Mouse (Mus musculus) heart, postnatal 36 days (tissue): ENCODE measurements at regions not wholly inside any gene's neighbourhood (a gene's known extent, or its start where the extent isn't known, plus 50 kb on each side); places are given as distances from the start of the nearest gene placed in this dataset.

ENCODE experiments used
- DNase-seq, 2 experiments: peaks; one replicate each; pipeline ENCODE4 v3.0.0; 2021 to 2022
- intact Hi-C: fragments of 180-260 bp; cut with DNase I; formaldehyde crosslinking; loops from one replicate; pipeline ENCODE4 v1.15.1; 2025

DNA sequence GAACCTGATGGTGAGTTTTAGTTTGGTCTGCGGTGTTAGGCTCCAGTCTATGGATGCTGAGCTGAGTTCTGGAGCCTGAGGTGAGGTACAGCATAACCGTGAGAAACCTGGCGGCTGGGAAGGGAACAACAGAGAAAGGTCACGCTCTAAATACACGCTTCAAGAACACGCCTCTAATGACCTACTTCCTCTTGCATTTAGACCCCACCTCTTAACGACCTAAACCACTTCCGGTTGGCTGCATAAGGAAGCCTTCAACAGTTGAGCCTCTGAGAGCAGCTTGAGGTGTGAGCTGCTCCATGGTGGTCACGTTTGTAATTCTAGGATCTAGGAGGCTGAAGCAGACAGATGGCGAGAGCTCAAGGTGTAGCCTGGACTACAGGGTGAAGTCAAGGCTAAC, 175.8 kb downstream of the Zfp365 start:
- no peak for DNase-seq
- intact Hi-C loops = no loop called here

- no peak for DNase-seq
- intact Hi-C loops = no loop called here
These were observed 180.9 kb downstream of the Zfp365 start for GRCm38 (mm10) chr10:67731577-67731976.

- intact Hi-C loops = loop anchor here (1.0 to 5.0 kb wide), 3 partner anchors 128 to 414 kb away; no protein-coding TSS in a partner anchor
- DNase-seq = peak; percentile 61 to 66
These were observed 180.5 kb upstream of the Ado start for GRCm38 (mm10) chr10:67729271-67729670.

GRCm38 (mm10) chr10:67727580-67727979, 178.8 kb upstream of the Ado start:
- DNase-seq = no peak
- intact Hi-C loops = loop anchor here (5.0 kb wide), 1 partner anchor 130 kb away; no protein-coding TSS in a partner anchor

- intact Hi-C loops = loop anchor here (5.0 kb wide), 1 partner anchor 131 kb away; no protein-coding TSS in a partner anchor
- no peak for DNase-seq
These were observed 178.0 kb upstream of the Ado start for GRCm38 (mm10) chr10:67726796-67727195.

DNA sequence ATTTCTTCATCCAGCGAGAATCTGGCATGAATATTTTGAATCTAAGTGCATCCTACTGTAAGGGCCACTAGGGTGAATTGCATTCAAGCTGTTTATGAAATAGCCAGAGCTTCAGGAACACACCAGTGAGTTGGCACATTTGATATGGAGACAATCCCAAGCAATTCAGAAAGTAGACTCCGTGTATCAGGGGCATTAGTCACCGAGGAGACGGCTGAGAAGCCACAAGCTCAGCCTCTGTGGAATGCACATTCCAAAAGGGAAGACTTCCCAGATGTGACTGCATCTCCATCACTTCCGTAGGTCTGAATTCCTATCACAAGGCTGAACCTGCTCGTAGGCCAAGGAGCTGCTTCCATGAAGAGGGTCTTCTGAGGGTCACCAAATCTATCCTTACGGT, 177.6 kb upstream of the Ado start:
- no peak for DNase-seq
- intact Hi-C loops = loop anchor here (5.0 kb wide), 1 partner anchor 131 kb away; no protein-coding TSS in a partner anchor

DNA sequence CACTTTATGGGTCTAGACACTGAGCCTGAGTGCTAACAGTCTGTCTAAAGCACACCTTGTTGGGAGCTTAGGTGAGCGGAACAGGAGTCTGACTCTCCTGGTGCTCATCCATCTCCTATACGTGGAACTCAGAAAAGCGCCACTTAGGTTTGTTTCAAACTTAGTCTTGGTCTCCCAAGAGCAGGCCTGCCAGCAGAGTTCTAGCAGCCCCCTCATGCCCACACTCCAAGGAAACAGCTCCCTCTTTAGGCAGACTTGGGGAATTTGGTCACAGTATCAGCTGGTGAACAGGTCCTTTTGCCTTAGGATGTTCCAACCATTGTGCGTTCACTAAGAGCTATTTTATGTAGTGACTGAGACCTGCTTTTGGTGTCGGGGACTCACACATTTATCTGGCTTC, 173.0 kb upstream of the Ado start:
- DNase-seq = no peak
- intact Hi-C loops = no loop called here

- intact Hi-C loops = no loop called here
- no peak for DNase-seq
These were observed 168.8 kb upstream of the Ado start for GRCm38 (mm10) chr10:67717506-67717905.

- peak; percentile 38 to 51 for DNase-seq
- intact Hi-C loops = no loop called here
These were observed 166.3 kb upstream of the Ado start for GRCm38 (mm10) chr10:67715046-67715445.

GRCm38 (mm10) chr10:67713098-67713497, 164.3 kb upstream of the Ado start:
- no peak for DNase-seq
- intact Hi-C loops = no loop called here

DNA sequence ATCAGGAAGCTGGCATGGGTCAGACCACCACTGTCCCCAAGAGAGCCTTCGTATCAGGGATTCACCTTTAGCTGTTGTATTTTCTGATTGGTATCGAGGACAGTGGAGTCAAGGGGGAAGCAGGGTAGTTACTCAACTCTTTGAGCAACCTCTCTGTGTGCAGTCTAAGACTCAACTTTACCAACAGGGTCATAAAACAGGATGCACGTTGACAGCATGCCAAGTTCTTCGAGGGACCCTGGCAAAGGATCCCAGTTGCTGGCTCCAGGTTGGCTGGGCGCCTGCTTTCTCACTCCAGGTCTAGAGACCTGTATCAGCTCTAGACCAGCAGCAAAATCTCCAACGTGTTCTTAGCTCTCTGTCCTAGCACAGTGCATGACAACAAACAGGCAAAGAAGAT, 163.9 kb upstream of the Ado start:
- intact Hi-C loops = no loop called here
- DNase-seq = peak in 1 of 2 experiments; percentile 27

DNA sequence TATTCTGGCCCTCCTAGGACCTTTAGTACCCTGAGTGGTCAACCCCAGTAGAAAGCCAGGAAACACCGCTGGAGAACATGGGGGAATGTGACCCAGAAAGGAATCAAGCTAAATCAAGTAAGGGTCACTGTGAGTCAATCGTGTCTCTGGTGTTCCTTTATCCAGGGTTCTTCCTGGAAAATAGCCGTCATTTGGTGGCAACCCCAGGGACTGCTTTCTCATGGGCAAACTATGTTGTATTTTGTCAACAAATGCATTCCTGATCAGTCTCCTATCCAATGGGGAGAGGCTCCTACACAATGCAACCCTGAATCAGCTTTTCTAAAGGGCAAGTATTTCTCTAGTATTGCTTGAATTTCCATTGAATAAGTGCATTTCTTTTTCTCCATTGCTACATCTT, 163.2 kb upstream of the Ado start:
- DNase-seq = no peak
- intact Hi-C loops = no loop called here

DNA sequence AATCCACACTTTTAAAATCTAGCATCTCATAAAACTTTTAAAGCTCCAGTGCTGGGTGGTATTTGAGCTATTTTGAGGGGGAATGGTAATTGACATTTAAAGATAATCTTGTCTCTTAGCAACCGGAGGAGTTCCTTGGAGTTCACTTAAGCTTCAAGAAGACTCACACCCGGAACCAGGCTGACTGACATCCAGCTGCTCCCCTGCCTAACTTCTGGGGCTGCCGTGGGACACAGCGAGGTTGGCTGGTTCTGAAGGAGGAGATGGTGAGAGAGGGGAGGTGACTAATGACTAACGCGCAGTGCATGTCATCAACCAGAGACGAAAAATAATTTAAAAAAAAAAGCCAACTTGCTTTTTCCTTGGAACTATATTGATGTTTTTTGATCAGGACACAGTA, 157.7 kb upstream of the Ado start:
- intact Hi-C loops = no loop called here
- DNase-seq = no peak

DNA sequence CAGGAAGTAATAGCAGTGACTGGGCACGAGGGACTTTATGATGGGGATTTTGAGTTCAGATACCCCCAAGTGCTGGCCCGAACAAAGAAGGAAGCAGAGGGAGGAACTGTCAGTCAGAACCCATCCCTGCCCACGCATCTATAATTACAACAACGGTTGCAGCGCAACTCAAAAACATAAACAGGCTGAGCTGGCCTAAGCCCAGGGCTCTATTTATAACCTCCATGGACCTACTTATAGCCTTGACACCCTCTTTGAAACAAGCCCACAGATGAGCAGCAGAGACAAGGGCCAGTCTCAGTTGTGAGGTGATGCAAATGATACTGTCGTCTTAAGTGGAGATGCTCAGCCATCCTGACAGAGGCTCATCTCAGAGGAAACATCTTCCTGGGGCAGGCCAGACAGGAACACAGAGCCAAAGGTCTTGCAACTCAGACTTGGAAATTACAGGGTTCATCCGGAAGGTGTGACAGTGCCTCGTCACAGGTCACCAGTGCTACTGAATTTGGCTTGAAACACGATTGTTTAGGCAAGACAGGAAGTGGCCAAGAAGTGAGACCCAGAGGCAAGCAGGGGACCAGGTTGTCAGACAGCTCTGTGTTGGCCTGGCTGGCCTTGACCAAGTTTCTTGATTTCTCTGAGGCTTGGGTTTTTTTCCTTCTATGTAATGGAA, 154.2 kb upstream of the Ado start:
- peak; percentile 50 to 54 for DNase-seq

GRCm38 (mm10) chr10:67697401-67698195, 148.8 kb upstream of the Ado start:
- DNase-seq = no peak
- intact Hi-C loops = no loop called here

More for the DNA sequence above, 154.2 kb upstream of the Ado start:
- intact Hi-C loops = loop anchor here (5.0 kb wide), 1 partner anchor 156 kb away; the partner anchor contains the start of gene Ado

DNA sequence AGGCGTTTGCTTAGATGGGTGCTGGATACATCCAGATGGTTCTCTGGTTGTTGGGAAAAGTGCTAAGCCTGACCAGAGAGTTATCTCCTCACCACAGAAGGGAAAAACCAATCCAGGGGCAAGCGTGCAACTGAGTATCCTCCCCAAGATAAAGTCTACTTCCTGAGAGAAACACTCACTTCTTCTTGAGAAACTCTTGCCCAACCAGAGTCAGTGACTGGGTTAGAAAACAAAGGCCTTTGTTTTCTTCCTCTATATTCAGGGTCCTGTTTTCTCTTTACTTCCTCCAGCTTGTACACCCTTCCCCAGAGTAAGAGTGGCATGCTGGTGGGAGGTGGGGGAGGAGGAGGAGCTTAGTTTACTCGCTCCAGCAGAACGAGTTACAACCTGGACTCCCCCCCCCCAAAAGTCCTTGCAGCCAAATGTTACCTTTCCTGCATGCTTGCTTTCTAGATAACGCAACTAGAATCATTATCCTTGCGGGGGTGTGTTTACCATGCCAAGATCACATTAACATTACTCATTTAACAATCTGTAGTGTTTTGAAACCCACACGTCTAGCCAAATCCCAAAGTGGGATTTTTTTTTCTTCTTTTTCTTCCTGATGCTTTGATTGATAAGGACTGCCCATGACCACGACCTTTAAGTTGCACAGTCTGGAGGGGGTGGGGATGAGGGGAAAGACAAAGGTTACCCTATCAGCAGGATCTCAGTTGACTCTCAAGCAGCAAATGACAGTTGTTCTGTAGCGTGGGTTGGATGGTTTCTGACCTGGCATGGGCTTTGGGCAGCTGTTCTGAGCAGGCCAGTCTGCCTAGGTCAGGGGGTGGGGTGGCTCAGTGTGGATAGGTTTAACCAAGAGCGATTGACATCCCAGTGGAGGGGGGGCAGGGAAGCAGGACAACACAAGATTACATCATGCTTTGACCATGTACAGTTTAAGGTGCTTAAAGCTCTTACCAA, 147.4 kb upstream of the Ado start:
- intact Hi-C loops = no loop called here
- DNase-seq = no peak

DNA sequence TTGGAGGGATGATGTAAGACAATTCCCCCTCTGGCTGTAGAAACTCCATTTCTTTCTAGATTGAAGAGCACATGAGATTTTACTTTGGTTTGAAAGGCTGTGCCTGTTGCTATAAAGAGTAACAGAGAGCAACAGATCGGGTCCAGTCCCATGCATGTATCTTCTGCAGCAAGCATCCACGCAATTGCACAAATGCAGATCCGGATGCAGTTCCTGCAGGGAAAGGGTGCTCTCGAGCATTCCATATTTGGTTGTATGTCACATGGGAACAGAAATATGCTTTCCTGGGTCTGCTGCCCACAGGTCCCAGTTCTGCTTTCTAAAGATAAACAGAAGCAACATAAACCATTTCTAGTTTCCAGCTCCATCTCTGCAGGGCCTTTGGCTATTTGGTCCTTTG, 146.0 kb upstream of the Ado start:
- intact Hi-C loops = no loop called here
- DNase-seq = no peak

DNA sequence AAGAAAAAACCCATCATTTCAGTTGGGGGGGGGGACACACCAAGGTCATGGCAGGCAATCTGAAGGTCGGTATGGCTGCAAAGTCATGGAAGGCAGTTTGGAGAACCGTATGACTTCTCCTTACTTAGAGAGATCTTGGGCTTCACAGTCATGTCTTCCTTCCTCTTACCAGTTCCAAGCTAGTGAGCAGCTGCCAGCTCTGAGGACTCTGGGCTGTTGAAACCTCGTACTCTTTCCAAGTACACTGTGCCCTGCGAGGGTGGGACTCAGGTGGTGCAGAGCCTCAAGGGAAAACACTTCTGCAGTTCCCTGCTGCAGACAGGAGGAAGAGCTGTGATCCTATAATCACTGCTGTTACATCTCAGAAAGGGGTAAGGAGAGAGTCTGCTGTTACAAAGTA, 144.8 kb upstream of the Ado start:
- intact Hi-C loops = no loop called here
- no peak for DNase-seq

GRCm38 (mm10) chr10:67689944-67690670, 141.4 kb upstream of the Ado start:
- intact Hi-C loops = no loop called here

DNA sequence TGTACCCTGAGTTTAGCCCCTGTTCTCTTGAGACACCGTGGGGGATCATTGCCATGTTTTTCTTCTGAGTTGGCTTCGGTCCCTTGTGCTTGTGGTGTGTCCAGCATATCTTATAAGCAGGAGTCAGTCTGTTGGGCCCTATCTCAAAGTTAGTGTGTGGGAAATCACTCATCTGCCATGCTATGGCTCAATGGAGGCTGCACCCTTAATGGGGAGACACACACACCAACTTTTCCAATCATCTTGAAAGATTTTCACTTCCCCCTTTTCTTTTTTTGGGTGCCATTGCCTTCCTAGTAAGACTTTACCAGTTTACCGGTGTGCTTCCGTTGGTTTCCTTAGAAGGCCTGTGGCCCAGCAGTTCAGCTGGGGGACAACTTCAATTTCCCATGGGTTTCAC, 130.6 kb upstream of the Ado start:
- intact Hi-C loops = no loop called here
- DNase-seq = no peak

More at GRCm38 (mm10) chr10:67689944-67690670, 141.4 kb upstream of the Ado start:
- no peak for DNase-seq
